ENCODE assay signal across 8 mouse cellular contexts in genomic region chr2:92484256-92485025, GRCm38 (mm10). TPM values are rescaled to one million over a fixed set of nuclear protein-coding genes. Genes with fewer than 3 reads are reported as not detected.
DNase-seq lines count a peak whose midpoint lies in the region; ATAC-seq lines count a peak whose summit lies in the region.

No protein-coding gene starts in this region.

- no peaks in the 10 kb centered on the region for H3K36me3 ChIP-seq in heart, embryonic 10.5 days
- H3K36me3 ChIP-seq in forebrain, embryonic 12.5 days (replicated peaks), result no peaks in the 10 kb centered on the region
- no peaks in the 10 kb centered on the region for H3K36me3 ChIP-seq in liver, embryonic 12.5 days
- H3K36me3 ChIP-seq in neural tube, embryonic 14.5 days (ENCODE audit: control insufficient read depth, insufficient read depth, low read length), result no peaks in the 10 kb centered on the region

- no peaks in the 10 kb centered on the region for H3K9me3 ChIP-seq in heart, embryonic 10.5 days
- H3K9me3 ChIP-seq in forebrain, embryonic 12.5 days, result no peaks in the 10 kb centered on the region
- no peaks in the 10 kb centered on the region for H3K9me3 ChIP-seq in liver, embryonic 12.5 days (replicated peaks)
- no peaks in the 10 kb centered on the region for H3K9me3 ChIP-seq in neural tube, embryonic 14.5 days (ENCODE audit: control insufficient read depth, low read length)

- no peak for DNase-seq in heart, embryonic 10.5 days (ENCODE audit: low spot score)
- no peak for DNase-seq in heart, adult 8-10 months (ENCODE audit: low spot score)
- peak; percentile 44 to 46 for DNase-seq in B cell, adult 2 months
- no peak for DNase-seq in layer of hippocampus, postnatal 36 days
- no peak for DNase-seq in gastrocnemius, postnatal 4 days (ENCODE audit: low spot score in 2 of 2)

- H3K27me3 ChIP-seq in heart, embryonic 10.5 days (ENCODE audit: insufficient read depth, poor library complexity, severe bottlenecking), result peaks cover 63% of the 10 kb centered on the region
- H3K27me3 ChIP-seq in forebrain, embryonic 12.5 days, result peaks cover 48% of the 10 kb centered on the region
- peaks cover 72% of the 10 kb centered on the region for H3K27me3 ChIP-seq in liver, embryonic 12.5 days (replicated peaks)
- peaks cover 5% of the 10 kb centered on the region for H3K27me3 ChIP-seq in neural tube, embryonic 14.5 days (ENCODE audit: control insufficient read depth, insufficient read depth, low read length)

- WGBS in heart, embryonic 10.5 days, result 29% methylated on average over 23 of the region's 23 CpGs
- WGBS in forebrain, embryonic 12.5 days, result 35% methylated on average over 23 of the region's 23 CpGs
- WGBS in liver, embryonic 12.5 days (ENCODE audit: insufficient replicate concordance), result 22% methylated on average over 23 of the region's 23 CpGs
- 40% methylated on average over 23 of the region's 23 CpGs for WGBS in neural tube, embryonic 14.5 days

- H3K27ac ChIP-seq in heart, embryonic 10.5 days, result no peak overlapping the region
- H3K27ac ChIP-seq in forebrain, embryonic 12.5 days, result no peak overlapping the region
- no peak overlapping the region for H3K27ac ChIP-seq in liver, embryonic 12.5 days
- no peak overlapping the region for H3K27ac ChIP-seq in neural tube, embryonic 14.5 days (ENCODE audit: low read depth, low read length)

- H3K4me2 ChIP-seq in forebrain, embryonic 12.5 days, result peak overlapping the region; percentile 29
- peak overlapping the region; percentile 57 for H3K4me2 ChIP-seq in liver, embryonic 12.5 days
- peak overlapping the region; percentile 8; the same call in 1 of the 2 replicates for H3K4me2 ChIP-seq in neural tube, embryonic 14.5 days (ENCODE audit: low read depth, low read length)

- no peak overlapping the region for H3K9ac ChIP-seq in forebrain, embryonic 12.5 days
- H3K9ac ChIP-seq in liver, embryonic 12.5 days, result no peak overlapping the region
- H3K9ac ChIP-seq in neural tube, embryonic 14.5 days (replicated peaks; ENCODE audit: low read depth, low read length), result no peak overlapping the region

- ATAC-seq in forebrain, embryonic 12.5 days (ENCODE audit: low FRiP score), result no peak
- no peak for ATAC-seq in liver, embryonic 12.5 days
- ATAC-seq in neural tube, embryonic 14.5 days (ENCODE audit: low read depth), result no peak

- peak overlapping the region; percentile 43 for H3K4me3 ChIP-seq in heart, embryonic 10.5 days
- peak overlapping the region; percentile 19; the same call in 1 of the 2 replicates for H3K4me3 ChIP-seq in forebrain, embryonic 12.5 days (replicated peaks)
- peak overlapping the region; percentile 35 for H3K4me3 ChIP-seq in liver, embryonic 12.5 days
- H3K4me3 ChIP-seq in neural tube, embryonic 14.5 days (ENCODE audit: low read depth, low read length), result no peak overlapping the region

- peaks cover 11% of the 10 kb centered on the region for H3K4me1 ChIP-seq in heart, embryonic 10.5 days
- peaks cover 21% of the 10 kb centered on the region for H3K4me1 ChIP-seq in forebrain, embryonic 12.5 days
- peaks cover 24% of the 10 kb centered on the region; the same call in 1 of the 2 replicates for H3K4me1 ChIP-seq in liver, embryonic 12.5 days
- H3K4me1 ChIP-seq in neural tube, embryonic 14.5 days (ENCODE audit: control insufficient read depth, insufficient read depth, low read length), result 0 out of 2 replicates have a peak, but pooled peaks cover 6% of the 10 kb centered on the region

RNA-seq across cellular contexts. Expression of gene Slc35c1, which starts 24.1 kb away (rescaled TPM):
- polyA plus RNA-seq in heart, embryonic 10.5 days (2016; fragmentation: Nextera tagmentation; extraction: Ambion mirVana), result 14.1 and 14.9 TPM in 2 replicates
- total RNA-seq in heart, adult 8-10 months (2022), result 1 to 10 TPM; 5.5 to 6.8 (median 6.2) TPM
- 9.5 and 10.0 TPM in 2 replicates for polyA plus RNA-seq in forebrain, embryonic 12.5 days (2016; fragmentation: Nextera tagmentation; extraction: Ambion mirVana)
- polyA plus RNA-seq in liver, embryonic 12.5 days (2016; fragmentation: Nextera tagmentation; extraction: Ambion mirVana), result 15.3 and 15.5 TPM in 2 replicates
- polyA plus RNA-seq in neural tube, embryonic 14.5 days (2014; fragmentation: Nextera tagmentation; extraction: Ambion mirVana), result 15.5 and 16.4 TPM in 2 replicates
- 10 to 100 TPM; 13.3 to 14.5 TPM for total RNA-seq in layer of hippocampus, postnatal 36 days (2021)
- 1 to 10 TPM; 7.8 to 9.8 TPM for total RNA-seq in gastrocnemius, postnatal 4 days (2021)

RNA-seq across cellular contexts. Expression of gene Cry2, which starts 50.6 kb away (rescaled TPM):
- 21.0 and 23.3 TPM in 2 replicates for polyA plus RNA-seq in heart, embryonic 10.5 days (2016; fragmentation: Nextera tagmentation; extraction: Ambion mirVana)
- 10 to 100 TPM; 22.6 to 35.6 (median 32.8) TPM for total RNA-seq in heart, adult 8-10 months (2022)
- polyA plus RNA-seq in forebrain, embryonic 12.5 days (2016; fragmentation: Nextera tagmentation; extraction: Ambion mirVana), result 29.1 and 31.2 TPM in 2 replicates
- polyA plus RNA-seq in liver, embryonic 12.5 days (2016; fragmentation: Nextera tagmentation; extraction: Ambion mirVana), result 14.1 and 14.5 TPM in 2 replicates
- 41.7 and 43.5 TPM in 2 replicates for polyA plus RNA-seq in neural tube, embryonic 14.5 days (2014; fragmentation: Nextera tagmentation; extraction: Ambion mirVana)
- 100 to 1,000 TPM in 1 of 2 experiments, 10 to 100 TPM in 1; 93.7 to 101 TPM for total RNA-seq in layer of hippocampus, postnatal 36 days (2021)
- 10 to 100 TPM; 47.6 to 59.3 TPM for total RNA-seq in gastrocnemius, postnatal 4 days (2021)

Comparison
In these comparisons a context has a peak if more than half of its experiments do, and no peak if none do; other contexts are left out.
1. DNase-seq: peak in B cell, adult 2 months (2 of 2); none in heart, embryonic 10.5 days (single experiment), heart, adult 8-10 months (single experiment), layer of hippocampus, postnatal 36 days (0 of 2) and gastrocnemius, postnatal 4 days (0 of 2).
2. Peak in every context shown above with its lines, with median percentiles within 50 percentile points of each other: H3K4me2 ChIP-seq.